In genomic region chr3:35924007-35924406, GRCm38 (mm10) we compare ENCODE assay signal across 17 mouse cellular contexts. TPM values are rescaled to one million over a fixed set of nuclear protein-coding genes. Genes with fewer than 3 reads are reported as not detected.
DNase-seq lines count a peak whose midpoint lies in the region; ATAC-seq lines count a peak whose summit lies in the region.
"Had no signal": no experiment of that assay in that cellular context is flagged by ENCODE, and none has a peak within 500 bp of the region (broad histone marks: within the 10 kb centered on the region; RNA-seq: fewer than 3 reads in every experiment).

No protein-coding gene starts in this region.

- peaks cover 79% of the 10 kb centered on the region for H3K4me1 ChIP-seq in liver, embryonic 13.5 days (replicated peaks)
- H3K4me1 ChIP-seq in midbrain, embryonic 14.5 days (ENCODE audit: control insufficient read depth, insufficient read depth, low read length), result 0 out of 2 replicates have a peak, but pooled peaks cover 3% of the 10 kb centered on the region
- H3K4me1 ChIP-seq: limb, embryonic 12.5 days had no signal

- WGBS in liver, embryonic 13.5 days (ENCODE audit: insufficient replicate concordance), result 32% methylated on average over 3 of the region's 3 CpGs
- 83% methylated on average over 3 of the region's 3 CpGs for whole genome bisulfite sequencing in midbrain, embryonic 14.5 days

- peak overlapping the region; percentile 98 for H3K27ac ChIP-seq in liver, embryonic 13.5 days
- no peak overlapping the region for H3K27ac ChIP-seq in midbrain, embryonic 14.5 days (replicated peaks; ENCODE audit: low read depth, low read length)
- H3K27ac ChIP-seq: forebrain, embryonic 10.5 days; left cerebral cortex, adult 2 months; limb, embryonic 12.5 days had no signal

- peak overlapping the region; percentile 41 for H3K4me3 ChIP-seq in liver, embryonic 13.5 days (replicated peaks)
- H3K4me3 ChIP-seq in midbrain, embryonic 14.5 days (replicated peaks; ENCODE audit: low read depth, low read length), result no peak overlapping the region
- H3K4me3 ChIP-seq: forebrain, embryonic 10.5 days; left cerebral cortex, adult 2 months; limb, embryonic 12.5 days; midbrain, embryonic 10.5 days had no signal

- peak overlapping the region; percentile 70 for H3K9ac ChIP-seq in liver, embryonic 13.5 days
- H3K9ac ChIP-seq in midbrain, embryonic 14.5 days (replicated peaks; ENCODE audit: low read length), result no peak overlapping the region
- H3K9ac ChIP-seq: limb, embryonic 12.5 days had no signal

- H3K27me3 ChIP-seq in liver, embryonic 13.5 days, result no peaks in the 10 kb centered on the region
- no peaks in the 10 kb centered on the region for H3K27me3 ChIP-seq in midbrain, embryonic 14.5 days (ENCODE audit: control insufficient read depth, insufficient read depth, low read length)
- H3K27me3 ChIP-seq: limb, embryonic 12.5 days had no signal

- H3K36me3 ChIP-seq in liver, embryonic 13.5 days, result peaks cover 8% of the 10 kb centered on the region
- no peaks in the 10 kb centered on the region for H3K36me3 ChIP-seq in midbrain, embryonic 14.5 days (ENCODE audit: control insufficient read depth, insufficient read depth, low read length)
- H3K36me3 ChIP-seq: limb, embryonic 12.5 days had no signal

- peak overlapping the region; percentile 70 for H3K4me2 ChIP-seq in liver, embryonic 13.5 days
- H3K4me2 ChIP-seq in midbrain, embryonic 14.5 days (ENCODE audit: low read length), result no peak overlapping the region
- H3K4me2 ChIP-seq: limb, embryonic 12.5 days had no signal

- DNase-seq in spleen, adult 12 weeks (ENCODE audit: low spot score), result peak; percentile 53
- no peak for DNase-seq in spleen, adult 18-20 months
- peak; percentile 32 for DNase-seq in c-Kit-positive CD71-positive TER-119-positive erythroid progenitor cells, embryonic 14.5 days (ENCODE audit: low spot score)
- no peak for DNase-seq in liver, embryonic 13.5 days
- DNase-seq in spleen, postnatal 4 days (ENCODE audit: low spot score in 2 of 2), result peak; percentile 50 to 71
- no peak for DNase-seq in layer of hippocampus, postnatal 14 days (ENCODE audit: low spot score in 2 of 2)
- no peak for DNase-seq in midbrain, embryonic 14.5 days
- DNase-seq: adrenal gland, postnatal 25 days; gastrocnemius, postnatal 25 days; heart, postnatal 10 days; thymus, adult 18-20 months had no signal

- no peaks in the 10 kb centered on the region for H3K9me3 ChIP-seq in liver, embryonic 13.5 days (replicated peaks)
- no peaks in the 10 kb centered on the region for H3K9me3 ChIP-seq in midbrain, embryonic 14.5 days (ENCODE audit: control insufficient read depth, low read length)
- H3K9me3 ChIP-seq: forebrain, embryonic 10.5 days; limb, embryonic 12.5 days; midbrain, embryonic 10.5 days had no signal

- peak; percentile 71 for ATAC-seq in liver, embryonic 13.5 days (ENCODE audit: low read depth)
- no peak for ATAC-seq in midbrain, embryonic 14.5 days (ENCODE audit: low FRiP score, low TSS enrichment)
- ATAC-seq: CD4-positive, CD25-positive, alpha-beta regulatory T cell, adult 4 months; lung, postnatal 0 days had no signal

RNA-seq across cellular contexts. Expression of gene Dcun1d1, which starts 13.2 kb away (rescaled TPM):
- 98.7 and 125 TPM in 2 replicates for polyA plus RNA-seq in liver, embryonic 13.5 days (2015; fragmentation: Nextera tagmentation; extraction: Ambion mirVana)
- 10 to 100 TPM; 61.5 to 65.1 TPM for total RNA-seq in layer of hippocampus, postnatal 14 days (2021)
- polyA plus RNA-seq in midbrain, embryonic 14.5 days (2014; fragmentation: Nextera tagmentation; extraction: Ambion mirVana), result 105 and 107 TPM in 2 replicates

Comparison
In these comparisons a context has a peak if more than half of its experiments do, and no peak if none do; other contexts are left out.
1. DNase-seq: peak in spleen, adult 12 weeks (single experiment), c-Kit-positive CD71-positive TER-119-positive erythroid progenitor cells, embryonic 14.5 days (single experiment) and spleen, postnatal 4 days (2 of 2); none in spleen, adult 18-20 months (0 of 2), liver, embryonic 13.5 days (single experiment), layer of hippocampus, postnatal 14 days (0 of 2) and midbrain, embryonic 14.5 days (single experiment).